Mouse (Mus musculus) G1E (cell line): ENCODE measurements at regions not wholly inside any gene's neighbourhood (a gene's known extent, or its start where the extent isn't known, plus 50 kb on each side); places are given as distances from the start of the nearest gene placed in this dataset.

ENCODE experiments used
- ATAC-seq: 2 replicates; pipeline ENCODE4 v1.8.0; 2016; ENCODE audit warnings: mild to moderate bottlenecking; ENCODE audit not compliant: insufficient number of reproducible peaks, poor library complexity, low FRiP score, severe bottlenecking; ENCODE audit errors: extremely low read depth
- DNase-seq: peaks from one replicate; pipeline ENCODE4 v3.0.0; 2012; ENCODE audit warnings: low spot score
- H3K27me3 ChIP-seq: 2 replicates; pipeline ENCODE4 v1.6.1; 2012; ENCODE audit warnings: mild to moderate bottlenecking, low read length, inconsistent platforms; ENCODE audit not compliant: insufficient read depth
- H3K36me3 ChIP-seq: replicated peaks from 2 replicates; pipeline ENCODE3; 2012; ENCODE audit warnings: mild to moderate bottlenecking, inconsistent platforms
- H3K4me1 ChIP-seq: 2 replicates; pipeline ENCODE4 v1.6.1; 2012; ENCODE audit warnings: low read depth, low read length, inconsistent platforms, mixed read lengths; ENCODE audit not compliant: insufficient read depth
- H3K4me3 ChIP-seq: 2 replicates; pipeline ENCODE4 v1.5.1; 2012; ENCODE audit warnings: low read depth, mild to moderate bottlenecking, inconsistent platforms, low read length, moderate library complexity, mixed read lengths
- H3K9me3 ChIP-seq: replicated peaks from 2 replicates; pipeline ENCODE4 v1.6.1; 2012; ENCODE audit warnings: inconsistent platforms
- CTCF ChIP-seq: IDR thresholded peaks from 2 replicates; pipeline ENCODE4 v1.5.1; 2012; ENCODE audit warnings: low read depth, low read length, inconsistent platforms, mixed read lengths
- GATA1 ChIP-seq: IDR thresholded peaks from 2 replicates; pipeline ENCODE4 v1.6.1; 2012; ENCODE audit warnings: borderline replicate concordance, low read length, inconsistent platforms, mixed read lengths
- GATA2 ChIP-seq: IDR thresholded peaks from 2 replicates; pipeline ENCODE4 v1.6.1; 2012; ENCODE audit warnings: low read depth, low read length, inconsistent platforms, borderline replicate concordance
- POLR2AphosphoS5 ChIP-seq: IDR thresholded peaks from 2 replicates; pipeline ENCODE4 v1.6.1; 2012; ENCODE audit warnings: low read depth, low read length, inconsistent platforms; ENCODE audit not compliant: insufficient replicate concordance
- TAL1 ChIP-seq: conservative IDR thresholded peaks from 2 replicates; pipeline ENCODE4 v1.6.1; 2012; ENCODE audit warnings: low read depth, low read length, inconsistent platforms, mixed read lengths

- Histone ChIP-seq H3K36me3 (no peaks in the 10 kb centered on the region), H3K4me3 (no peak overlapping the region), H3K4me1 (no peaks in the 10 kb centered on the region), H3K27me3 (no peaks in the 10 kb centered on the region), H3K9me3 (no peaks in the 10 kb centered on the region)
- TF ChIP-seq CTCF (no peak), GATA1 (no peak), TAL1 (no peak), GATA2 (no peak), POLR2AphosphoS5 (no peak)
- DNase-seq (no peak), ATAC-seq (no peak)
These were observed 1029.3 kb downstream of the Slc22a22 start for GRCm38 (mm10) chr15:56448015-56448645.

GRCm38 (mm10) chr15:56440171-56440570 is 1037.3 kb downstream of the Slc22a22 start:
- ATAC-seq, result no peak
- Histone ChIP-seq H3K4me3 (no peak overlapping the region), H3K4me1 (no peaks in the 10 kb centered on the region), H3K9me3 (no peaks in the 10 kb centered on the region), H3K27me3 (no peaks in the 10 kb centered on the region), H3K36me3 (no peaks in the 10 kb centered on the region)
- TF ChIP-seq CTCF, result no peak
- TF ChIP-seq TAL1, result no peak
- TF ChIP-seq GATA1, result no peak
- no peak for TF ChIP-seq POLR2AphosphoS5
- no peak for TF ChIP-seq GATA2
- DNase-seq, result no peak

GRCm38 (mm10) chr15:56438370-56438769 is 1039.1 kb downstream of the Slc22a22 start:
- no peak for ATAC-seq
- TF ChIP-seq TAL1 (no peak), CTCF (no peak), GATA1 (no peak), POLR2AphosphoS5 (no peak), GATA2 (no peak)
- no peaks in the 10 kb centered on the region for H3K9me3 ChIP-seq
- H3K27me3 ChIP-seq, result no peaks in the 10 kb centered on the region
- H3K36me3 ChIP-seq, result no peaks in the 10 kb centered on the region
- H3K4me3 ChIP-seq, result no peak overlapping the region
- no peak for DNase-seq
- H3K4me1 ChIP-seq, result no peaks in the 10 kb centered on the region

- TF ChIP-seq GATA1 (no peak), POLR2AphosphoS5 (no peak), CTCF (no peak), TAL1 (no peak), GATA2 (no peak)
- no peak overlapping the region for H3K4me3 ChIP-seq
These were observed 1041.3 kb downstream of the Slc22a22 start for GRCm38 (mm10) chr15:56436131-56436530.

GRCm38 (mm10) chr15:56425986-56426385 is 1051.4 kb downstream of the Slc22a22 start:
- TF ChIP-seq TAL1, result no peak
- TF ChIP-seq GATA1, result no peak
- no peak for TF ChIP-seq CTCF
- no peak for TF ChIP-seq POLR2AphosphoS5
- no peak for TF ChIP-seq GATA2
- no peaks in the 10 kb centered on the region for H3K27me3 ChIP-seq
- no peaks in the 10 kb centered on the region for H3K36me3 ChIP-seq
- H3K9me3 ChIP-seq, result no peaks in the 10 kb centered on the region
- no peak overlapping the region for H3K4me3 ChIP-seq
- ATAC-seq (no peak), DNase-seq (no peak)
- no peaks in the 10 kb centered on the region for H3K4me1 ChIP-seq

More at GRCm38 (mm10) chr15:56436131-56436530, 1041.3 kb downstream of the Slc22a22 start:
- Histone ChIP-seq H3K36me3 (no peaks in the 10 kb centered on the region), H3K27me3 (no peaks in the 10 kb centered on the region), H3K9me3 (no peaks in the 10 kb centered on the region), H3K4me1 (no peaks in the 10 kb centered on the region)
- ATAC-seq, result no peak
- no peak for DNase-seq

- H3K36me3 ChIP-seq, result no peaks in the 10 kb centered on the region
- no peak overlapping the region for H3K4me3 ChIP-seq
- no peak for ATAC-seq
- TF ChIP-seq TAL1, result no peak
- TF ChIP-seq POLR2AphosphoS5, result no peak
- TF ChIP-seq GATA1, result no peak
- TF ChIP-seq CTCF, result no peak
- no peak for TF ChIP-seq GATA2
- no peaks in the 10 kb centered on the region for H3K4me1 ChIP-seq
- no peaks in the 10 kb centered on the region for H3K27me3 ChIP-seq
- H3K9me3 ChIP-seq, result no peaks in the 10 kb centered on the region
- DNase-seq, result no peak
These were observed 1056.7 kb downstream of the Slc22a22 start for GRCm38 (mm10) chr15:56420681-56421080.
